Mouse (Mus musculus) common myeloid progenitor, adult 5-6 weeks (primary cell): ENCODE results near the gene Numa1. TPM values are rescaled to one million over a fixed set of nuclear protein-coding genes. Genes with fewer than 3 reads are reported as not detected.
A peak's percentile ranks its signal among the peaks of the same experiment; 100 is the strongest.
"Not testable (repeated sequence)": the region's sequence is repeated elsewhere in the genome, so short reads cannot be mapped to it uniquely, and the experiment has no call there.

ENCODE experiments used
- ATAC-seq: replicated peaks from 2 replicates; pipeline ENCODE4 v1.8.0; 2016; ENCODE audit warnings: low read depth, mild to moderate bottlenecking, moderate TSS enrichment, inconsistent platforms; ENCODE audit not compliant: poor library complexity, severe bottlenecking
- total RNA-seq: library from RNA; stranded (forward); fragments of 200-1000, 187-1606 nt; gene quantifications from 2 replicates; pipeline ENCODE4 v1.2.3, GENCODE M21; 2017

Numa1 gene
- 251 and 297 TPM in 2 replicates for total RNA-seq

DNA sequence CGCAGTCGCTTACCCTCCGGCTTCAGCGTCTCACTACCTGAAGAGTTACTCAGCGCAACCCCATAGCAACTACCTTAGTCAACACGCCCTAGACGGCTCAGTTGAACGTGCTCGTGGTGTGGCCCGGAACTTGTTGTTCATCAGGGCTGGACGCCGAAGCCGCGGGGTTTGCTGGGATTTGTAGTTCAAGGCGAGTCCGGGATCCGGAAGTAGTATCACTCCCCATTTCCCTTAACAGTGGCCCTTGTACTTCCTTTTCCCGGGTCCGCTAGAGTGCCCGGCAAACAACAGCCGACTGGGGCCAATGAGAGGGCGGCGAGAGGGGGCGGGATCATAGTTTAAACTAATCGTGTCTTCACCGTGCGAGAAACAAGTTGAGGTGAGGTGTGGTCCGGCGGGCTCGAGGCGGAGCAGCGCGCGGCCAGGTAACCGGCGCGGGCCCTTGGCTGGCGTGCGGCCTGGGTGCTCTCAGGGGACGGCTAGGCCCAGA lies at the start of gene Numa1, which contains the start of gene Lrrc51:
Numa1 (plus strand) TSS at position 361 of the 490 bp plus-strand sequence.
Lrrc51 (minus strand) TSS at position 145 of the 490 bp plus-strand sequence.
- peak; percentile 96 for ATAC-seq

DNA sequence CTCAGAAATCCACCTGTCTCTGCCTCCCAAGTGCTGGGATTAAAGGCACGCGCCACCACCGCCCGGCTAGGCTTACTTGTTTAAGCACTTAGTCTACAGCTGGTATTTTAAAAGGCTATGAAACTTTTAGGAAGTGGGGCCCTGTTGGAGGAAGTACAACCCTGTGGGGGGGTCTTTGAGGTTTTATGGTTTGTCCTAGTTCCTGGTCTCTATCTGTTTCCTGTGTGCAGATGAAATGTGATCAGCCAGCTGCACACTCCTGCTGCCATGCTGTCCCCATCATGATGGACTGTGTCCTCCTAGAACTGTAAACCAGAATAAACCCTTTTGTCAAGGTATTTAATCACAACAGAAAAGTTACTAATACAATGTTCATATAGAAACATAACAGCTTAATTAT lies 49.8 kb upstream of the Numa1 start:
- ATAC-seq, result 0 out of 2 replicates have a peak, but pooled peaks have one; percentile 25

DNA sequence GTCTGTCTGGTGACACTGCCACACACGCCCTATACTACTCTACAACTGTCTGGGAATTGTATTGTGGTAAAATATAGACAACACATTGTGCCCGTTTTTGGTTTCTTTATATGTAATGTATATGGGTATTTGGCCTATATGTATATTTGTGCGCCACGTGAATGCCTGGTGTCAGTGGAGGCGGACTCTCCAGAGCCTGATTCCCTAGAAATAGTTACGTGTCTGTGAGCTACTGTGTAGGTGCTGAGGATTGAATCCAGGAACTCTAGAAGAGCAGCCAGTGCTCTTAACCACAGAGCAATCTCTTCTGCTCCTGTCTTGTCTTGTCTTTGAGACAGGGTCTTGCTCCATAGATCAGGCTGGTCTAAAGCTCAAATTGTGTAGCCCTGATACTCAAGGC lies 47.6 kb upstream of the Numa1 start:
- no peak for ATAC-seq

DNA sequence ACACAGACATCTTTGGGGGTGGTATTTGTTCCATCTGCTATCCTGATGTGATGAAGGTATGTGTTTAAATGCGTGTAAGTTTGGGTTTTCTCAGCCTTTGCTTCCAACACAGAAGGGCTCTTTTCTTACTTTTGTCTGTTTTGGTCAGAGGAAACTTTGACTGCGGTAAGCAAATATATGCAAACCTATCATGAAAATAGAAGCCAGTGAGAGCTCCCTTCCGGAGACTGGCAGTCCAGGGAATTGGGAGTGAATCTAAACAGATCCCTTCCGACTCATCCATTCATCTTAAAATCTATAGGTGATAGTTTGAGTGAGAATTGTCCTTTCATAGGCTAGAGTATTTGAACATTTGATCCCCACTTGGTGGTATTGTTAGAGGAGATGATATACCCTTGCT lies 45.5 kb upstream of the Numa1 start:
- ATAC-seq, result no peak

DNA sequence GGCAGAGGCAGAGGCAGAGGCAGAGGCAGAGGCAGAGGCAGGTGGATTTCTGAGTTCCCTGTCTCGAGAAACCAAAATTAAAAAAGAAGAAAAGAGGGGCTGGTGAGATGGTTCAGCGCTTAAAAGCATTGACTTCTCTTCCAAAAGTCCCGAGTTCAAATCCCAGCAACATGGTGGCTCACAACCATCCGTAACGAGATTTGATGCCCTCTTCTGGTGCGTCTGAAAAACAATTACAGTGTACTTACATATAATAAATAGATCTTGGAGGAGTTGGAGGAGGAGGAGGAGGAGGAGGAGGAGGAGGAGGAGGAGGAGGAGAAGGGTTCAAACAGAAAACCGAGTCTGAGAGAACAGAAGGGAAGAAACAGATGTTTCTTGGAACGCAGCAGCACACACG lies 38.2 kb upstream of the Numa1 start:
- ATAC-seq, result no peak

DNA sequence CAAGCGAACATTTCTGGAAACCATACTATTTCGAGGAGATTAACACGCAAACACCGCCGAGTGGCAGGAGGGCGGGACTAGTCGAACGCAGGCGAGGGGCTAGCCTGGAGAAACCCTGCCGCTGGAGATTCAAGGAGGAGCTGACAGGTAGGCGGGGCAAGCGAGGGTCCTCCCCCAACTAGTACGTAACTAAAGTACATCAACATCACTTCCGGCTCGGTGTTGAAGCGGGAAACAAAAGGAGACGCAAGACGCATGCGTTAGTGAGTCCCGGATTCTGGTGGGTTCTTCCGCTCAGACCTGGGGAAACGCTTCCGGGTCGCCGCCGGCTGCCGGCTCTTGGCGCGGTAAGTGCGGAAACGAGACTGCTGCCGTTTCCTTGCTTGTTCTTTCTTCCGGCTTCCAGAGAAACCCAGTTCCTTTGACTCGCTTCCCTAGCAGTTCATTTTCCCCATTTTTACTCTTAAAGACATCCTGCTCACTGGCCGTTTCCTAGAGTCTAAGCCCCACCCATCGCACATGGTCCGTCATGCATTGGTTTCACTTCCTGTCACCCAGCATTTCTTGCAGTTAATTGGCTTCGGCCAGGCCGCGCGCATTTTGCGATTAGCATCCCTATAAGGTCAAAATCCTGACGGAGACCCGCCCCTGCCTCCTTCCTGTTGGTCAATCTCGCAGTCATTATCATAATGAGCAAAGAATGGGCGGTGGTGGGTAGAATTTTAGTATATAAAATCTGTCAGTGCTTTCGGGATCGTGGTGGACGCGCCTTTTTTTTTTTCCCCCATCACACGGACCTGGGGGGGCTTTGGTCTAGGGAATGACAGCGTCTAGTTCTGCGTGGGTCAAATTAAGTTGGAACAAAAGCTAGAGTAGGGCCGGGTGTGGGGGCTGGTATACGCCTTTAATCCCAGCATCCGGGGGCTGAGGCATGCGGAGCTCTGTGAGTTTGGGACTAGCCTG lies 37.5 kb upstream of the Numa1 start:
- peak; percentile 92 for ATAC-seq

DNA sequence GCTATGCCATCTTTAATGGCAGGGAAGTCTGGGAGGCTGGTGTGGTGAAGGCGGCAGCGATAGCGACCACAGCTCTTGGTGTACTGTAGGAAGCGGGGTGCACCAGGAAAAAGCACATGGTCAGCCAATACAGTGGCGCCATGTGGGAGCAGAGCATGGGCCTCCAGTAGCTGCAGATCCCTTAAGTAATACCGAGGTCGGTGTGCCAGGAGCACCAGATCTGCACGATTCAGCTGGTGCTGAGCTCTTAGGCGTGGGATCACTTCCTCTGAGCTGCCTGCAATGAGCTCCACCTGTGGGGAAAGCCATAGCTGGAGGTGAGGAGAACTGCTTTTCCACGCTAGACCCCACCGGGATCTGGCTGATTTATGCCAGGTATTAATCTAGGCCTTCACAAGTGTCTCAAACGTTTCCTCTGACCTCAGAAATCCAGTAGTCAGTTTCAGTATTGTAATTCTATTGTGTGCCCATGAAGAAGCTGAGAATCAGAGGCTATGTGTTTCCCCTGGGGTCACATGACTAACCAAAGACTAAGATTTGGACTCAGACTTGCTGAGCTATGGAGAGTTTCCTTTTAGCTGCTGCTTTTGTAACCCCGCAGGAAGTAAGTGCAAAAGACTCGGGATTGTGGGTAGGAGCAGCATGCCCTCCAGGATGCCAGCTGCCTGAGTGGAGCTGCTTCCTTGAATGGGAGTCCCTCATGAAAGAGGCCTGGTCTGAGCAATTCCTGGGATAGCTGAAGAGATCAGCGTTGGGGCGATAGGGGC lies 33.4 kb upstream of the Numa1 start:
- ATAC-seq, result no peak

DNA sequence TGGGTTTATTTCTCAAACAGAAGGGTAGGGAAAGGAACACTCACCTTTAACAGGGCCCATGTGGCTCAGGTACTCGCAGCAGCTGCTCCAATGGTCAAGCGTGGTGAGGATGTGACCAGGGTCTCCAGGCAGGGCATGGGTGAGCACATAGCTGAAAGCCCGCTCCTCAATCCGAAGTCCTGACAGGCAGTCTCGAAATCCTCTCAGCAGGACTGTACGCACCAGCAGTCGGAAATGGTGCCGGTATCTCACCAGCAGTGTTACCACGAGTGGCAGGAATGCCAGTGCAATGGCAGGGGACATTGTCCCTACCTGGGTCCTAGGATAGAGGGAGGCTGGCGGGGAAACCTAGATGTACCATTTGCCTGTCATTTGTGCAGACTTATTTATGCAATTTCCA lies 31.9 kb upstream of the Numa1 start:
- no peak for ATAC-seq

DNA sequence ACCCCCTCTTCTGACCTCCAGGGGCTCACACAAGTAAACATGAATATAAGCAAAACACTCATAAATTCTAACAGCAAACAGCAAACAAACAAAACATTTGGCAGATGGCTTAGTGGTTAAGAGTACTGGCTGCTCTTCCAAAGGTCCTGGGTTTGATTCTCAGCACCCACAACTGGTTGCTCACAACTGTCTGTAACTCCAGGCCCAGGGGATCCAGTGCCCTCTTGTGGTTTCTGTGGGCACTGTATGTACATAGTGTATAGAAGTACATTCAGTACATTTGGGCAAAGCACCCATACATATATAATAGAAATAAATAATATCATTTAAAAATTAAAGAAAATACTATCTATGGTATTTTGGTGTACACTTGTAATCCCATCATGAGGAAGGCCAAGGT lies 31.1 kb upstream of the Numa1 start:
- ATAC-seq, result no peak

DNA sequence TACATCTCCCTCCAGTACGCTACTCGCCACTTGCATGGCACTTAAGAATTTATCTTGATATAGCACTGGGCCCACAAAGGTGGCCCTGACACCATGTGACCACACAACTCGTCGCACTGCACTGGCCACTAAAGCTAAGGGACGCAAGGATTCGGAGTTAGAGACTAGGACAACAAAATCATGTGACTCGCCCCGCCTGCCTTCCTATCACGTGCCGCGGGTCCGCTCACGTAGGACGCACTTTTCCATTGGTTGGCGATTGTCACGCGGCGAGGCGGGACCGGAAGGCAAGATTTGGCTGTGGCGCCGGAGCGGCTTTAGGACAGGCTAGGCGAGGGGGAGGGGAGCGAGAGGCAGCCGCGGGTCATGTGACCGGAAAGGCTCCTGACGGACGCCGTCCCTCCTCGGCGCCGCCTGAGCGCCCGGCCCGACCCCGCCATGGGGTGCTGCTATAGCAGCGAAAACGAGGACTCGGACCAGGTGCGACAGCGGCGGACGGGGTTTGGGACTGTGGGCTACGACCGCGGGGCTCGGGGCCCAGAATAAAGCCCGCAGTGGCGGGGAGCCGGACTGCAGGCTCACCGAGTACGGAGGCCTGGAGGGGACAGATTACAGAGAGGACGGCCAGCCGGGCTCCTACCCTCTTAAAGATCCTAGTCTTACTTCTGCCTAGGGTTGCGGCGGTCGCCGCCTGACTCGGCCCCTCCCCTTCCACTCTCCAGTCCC lies 28.2 kb upstream of the Numa1 start, which contains the start of gene Lamtor1:
Lamtor1 (plus strand) TSS at position 344 of the 726 bp plus-strand sequence.
- ATAC-seq, result peak; percentile 88

DNA sequence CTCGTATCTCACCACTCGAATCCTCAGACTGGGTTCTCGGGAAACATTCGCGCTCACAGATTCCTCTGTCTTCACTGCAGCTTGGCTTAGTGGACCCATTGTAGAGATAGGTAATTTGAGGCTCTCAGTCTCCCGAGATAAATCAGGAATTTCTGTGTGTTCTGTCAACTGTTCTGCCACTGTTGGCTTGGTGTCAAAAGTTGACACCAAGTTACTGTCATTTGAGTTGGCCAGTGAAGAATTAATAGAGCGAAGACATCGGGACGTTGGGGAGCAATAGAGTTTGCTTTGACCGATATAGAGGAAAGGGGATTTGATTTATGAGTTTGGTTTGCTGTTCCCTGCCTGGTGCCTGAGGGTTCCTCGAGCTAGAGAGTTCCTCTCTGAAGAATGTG lies 27.6 kb upstream of the Numa1 start, which contains the start of gene Tomt:
Tomt (minus strand) TSS at position 73 of the 395 bp plus-strand sequence.
- ATAC-seq, result no peak

DNA sequence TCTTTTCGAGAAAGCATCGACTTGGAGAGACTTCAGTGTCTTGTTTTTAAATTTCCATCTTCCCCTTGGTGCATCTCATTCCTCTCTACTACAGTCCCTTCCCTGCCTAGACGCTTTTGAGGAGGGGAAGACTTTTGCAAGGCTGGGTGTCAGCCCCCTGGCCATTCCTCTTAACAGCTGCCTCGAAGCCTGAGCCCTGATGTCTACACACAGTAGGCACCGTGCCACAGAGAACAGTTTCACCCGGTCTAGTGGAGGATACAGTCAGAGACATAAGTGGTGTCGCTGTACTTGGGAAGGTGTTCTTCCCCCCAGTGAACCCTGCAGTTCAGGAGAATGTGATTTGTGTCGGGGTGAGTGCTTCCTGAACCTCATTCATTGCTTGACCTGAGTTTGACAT lies 27.2 kb upstream of the Numa1 start:
- no peak for ATAC-seq

DNA sequence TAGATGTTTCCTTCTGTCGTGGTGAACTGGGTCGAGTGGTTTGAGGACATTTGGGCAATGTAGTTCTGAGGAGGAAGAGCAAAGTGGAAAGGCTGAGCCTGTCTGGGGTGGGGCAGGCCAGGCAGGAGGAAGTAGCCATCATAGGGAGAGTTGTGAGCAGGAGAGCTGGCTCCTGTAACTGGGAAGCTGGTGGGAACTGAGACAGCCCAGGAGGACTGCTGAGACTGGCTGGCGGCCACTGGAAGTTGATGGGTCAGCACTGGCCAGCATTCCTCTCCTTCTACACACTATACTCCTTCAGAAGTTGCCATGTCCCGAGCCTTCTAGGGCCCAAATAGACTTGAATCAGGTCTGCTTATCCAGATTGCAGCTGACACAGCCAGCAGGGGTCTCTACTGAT lies 25.5 kb upstream of the Numa1 start:
- ATAC-seq, result no peak

DNA sequence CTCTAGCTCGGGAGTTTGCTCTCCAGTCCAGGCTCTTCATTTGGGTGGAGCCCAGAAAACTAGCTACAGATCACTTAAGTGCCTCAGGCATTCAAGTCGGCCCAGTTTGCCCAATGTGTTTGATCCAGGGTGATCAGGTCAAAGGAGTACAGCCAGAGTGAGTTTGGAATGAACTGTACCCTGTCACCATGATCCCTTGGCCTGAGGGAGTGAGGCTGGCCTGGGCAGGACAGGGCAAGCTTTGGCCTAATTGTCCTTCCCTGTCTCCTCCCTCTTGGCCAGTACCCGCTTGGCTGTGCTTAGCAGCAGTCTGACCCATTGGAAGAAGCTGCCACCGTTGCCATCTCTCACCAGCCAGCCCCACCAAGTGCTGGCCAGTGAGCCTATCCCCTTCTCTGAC lies 23.8 kb upstream of the Numa1 start:
- ATAC-seq, result no peak

DNA sequence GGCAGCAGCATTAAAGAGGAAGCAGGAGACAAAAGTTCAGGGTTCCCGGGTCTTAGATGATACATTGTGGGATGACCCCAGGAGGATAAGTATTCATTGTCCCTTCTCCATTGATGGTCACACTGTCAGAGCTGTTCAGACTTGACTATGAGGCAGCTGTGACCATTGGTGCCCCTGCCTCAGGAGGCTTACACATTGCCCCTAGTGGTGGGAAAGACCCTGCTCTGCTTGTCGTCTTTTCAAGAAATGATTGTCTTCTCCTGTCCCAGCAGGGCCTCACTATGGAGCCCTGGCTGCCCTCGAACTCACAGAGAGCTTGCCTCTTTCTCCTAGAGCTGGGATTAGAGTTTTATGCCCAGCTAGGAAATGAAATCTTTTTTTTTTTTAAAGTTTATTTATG lies 21.9 kb upstream of the Numa1 start:
- peak; percentile 43; the same call in 1 of the 2 replicates for ATAC-seq

DNA sequence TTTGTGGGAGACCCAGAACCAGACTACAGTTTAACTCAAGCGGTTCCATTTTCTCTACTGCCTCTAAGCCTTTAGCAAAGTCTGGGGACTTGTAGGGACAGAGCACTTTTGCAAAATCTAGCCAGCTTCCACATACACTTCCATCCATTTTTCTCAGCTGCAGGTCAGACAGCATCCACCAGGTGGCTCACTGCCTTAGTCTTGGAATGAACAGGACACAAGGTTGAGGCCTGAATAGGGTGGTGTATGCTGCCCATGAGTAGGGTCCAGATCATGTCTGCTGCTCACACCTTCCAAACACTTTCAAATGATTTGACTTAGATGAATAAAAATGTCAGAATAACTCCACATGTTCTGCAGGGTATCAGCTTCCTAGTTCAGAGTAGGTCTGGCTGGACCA lies 15.8 kb upstream of the Numa1 start:
- peak; percentile 94 for ATAC-seq

DNA sequence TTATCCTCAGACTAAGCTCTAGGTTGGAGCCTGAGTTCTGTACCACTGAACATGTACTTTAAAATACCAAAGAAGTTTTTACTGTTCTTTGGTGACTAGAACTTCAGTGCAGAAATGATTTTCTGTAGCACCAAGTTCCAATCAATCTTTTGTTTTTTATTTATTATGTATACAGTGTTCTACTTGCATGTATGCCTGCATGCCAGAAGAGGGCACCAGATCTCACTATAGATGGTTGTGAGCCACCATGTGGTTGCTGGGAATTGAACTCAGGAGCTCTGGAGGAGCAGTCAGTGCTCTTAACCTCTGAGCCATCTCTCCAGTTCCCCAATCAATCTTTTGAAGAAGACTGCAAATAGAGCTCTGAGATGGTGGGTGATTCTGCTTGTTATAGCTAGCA lies 8.0 kb upstream of the Numa1 start:
- ATAC-seq, result not testable (repeated sequence)

DNA sequence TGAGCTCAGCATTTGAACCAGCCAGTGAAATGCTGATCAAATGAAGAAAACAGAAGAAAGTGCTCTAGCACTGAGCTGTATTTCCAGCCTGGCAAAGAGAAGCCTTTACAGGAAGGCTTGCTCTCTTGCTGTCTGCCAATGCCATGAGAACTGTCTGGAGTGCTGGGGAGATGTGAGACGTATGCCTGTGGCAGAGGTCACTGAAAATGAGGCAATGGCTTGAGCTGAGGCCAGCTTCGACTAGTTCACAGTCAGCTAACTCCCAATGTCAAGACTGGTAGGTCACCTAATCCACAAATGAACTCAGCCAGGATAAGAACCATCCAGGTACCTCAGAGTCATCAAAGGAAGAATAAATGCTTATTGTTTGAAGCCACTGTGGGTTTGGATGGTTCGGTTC lies 5.8 kb upstream of the Numa1 start:
- ATAC-seq, result no peak

DNA sequence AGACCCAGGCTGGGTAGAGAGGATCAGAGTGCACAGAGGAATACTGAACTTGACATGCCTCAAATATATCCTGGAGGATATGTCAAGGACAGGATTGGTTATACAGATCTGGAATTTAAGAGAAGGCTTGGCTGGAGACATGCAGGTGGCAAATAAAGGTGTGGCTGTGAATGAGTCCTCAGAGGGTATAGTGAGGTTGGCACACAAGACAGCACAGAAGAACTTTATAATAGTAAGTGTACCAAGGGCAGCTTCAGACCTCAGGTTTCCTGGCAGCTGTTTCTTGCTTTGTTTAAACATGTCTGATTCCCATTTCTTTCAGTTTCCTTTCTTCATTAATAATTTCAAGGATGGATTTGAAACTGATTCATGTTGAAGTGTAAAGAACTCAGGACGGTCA lies 1.4 kb upstream of the Numa1 start:
- ATAC-seq, result no peak

DNA sequence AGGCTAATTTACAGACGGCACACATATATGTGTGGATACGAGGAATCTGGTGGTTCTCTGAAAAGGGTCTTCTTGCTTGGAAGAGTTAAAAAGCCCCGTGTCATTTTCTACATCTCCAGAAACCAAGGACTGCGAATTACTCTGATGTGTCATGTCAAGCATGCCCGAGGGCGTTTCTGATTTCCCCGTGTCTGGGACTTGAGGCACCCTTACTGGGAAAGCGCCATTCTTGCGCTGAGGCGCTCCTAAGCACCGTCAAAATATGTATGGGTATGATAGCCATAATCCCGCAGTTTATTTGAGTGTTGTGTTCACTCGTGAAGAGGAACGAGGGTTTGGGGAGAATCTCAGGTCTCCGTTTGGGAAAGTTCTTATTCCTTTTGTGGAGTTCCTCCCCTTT lies 611 bp upstream of the Numa1 start:
- peak; percentile 11; the same call in 1 of the 2 replicates for ATAC-seq
